Mouse (Mus musculus) left cerebral cortex, adult 2 months (tissue): Measurements from ENCODE around the gene Tfip11. TPM values are rescaled to one million over a fixed set of nuclear protein-coding genes. Genes with fewer than 3 reads are reported as not detected.
"Not testable (repeated sequence)": the region's sequence is repeated elsewhere in the genome, so short reads cannot be mapped to it uniquely, and the experiment has no call there.

Source experiments
- DNase-seq, 2 experiments: peaks; one replicate each; pipeline ENCODE4 v3.0.0; 2021 to 2022; ENCODE audit warnings: low spot score in 2 of 2, mixed read lengths in 1 of 2; ENCODE audit errors: extremely low spot score in 1 of 2
- H3K27ac ChIP-seq: fragments of 200-600 bp; 2 replicates; pipeline ENCODE4 v1.8.1; 2022
- H3K4me3 ChIP-seq: fragments of 200-600 bp; 2 replicates; pipeline ENCODE4 v1.8.1; 2022
- CTCF ChIP-seq: fragments of 200-600 bp; IDR thresholded peaks from 2 replicates; pipeline ENCODE4 v1.8.1; 2022; ENCODE audit warnings: antibody characterized with exemption, mild to moderate bottlenecking, moderate library complexity
- intact Hi-C: fragments of 180-260 bp; cut with DNase I; formaldehyde crosslinking; loops from one replicate; pipeline ENCODE4 v1.15.1; 2025
- total RNA-seq, 2 experiments: library from RNA; stranded (reverse); gene quantifications; 2 replicates each; pipeline ENCODE4 v1.2.3; 2021

Gene Tfip11
- total RNA-seq, 2 experiments from 2014 or later = 43.0 to 45.0 TPM

GRCm38 (mm10) chr5:112302310-112302709 lies 23.8 kb upstream of the Tfip11 start:
- DNase-seq = no peak
- intact Hi-C loops = no loop called here
- H3K27ac ChIP-seq = no peak overlapping the region
- no peak overlapping the region for H3K4me3 ChIP-seq
- no peak for TF ChIP-seq CTCF

GRCm38 (mm10) chr5:112305842-112306241 lies 20.3 kb upstream of the Tfip11 start:
- no peak for DNase-seq
- intact Hi-C loops = no loop called here
- no peak for TF ChIP-seq CTCF
- Histone ChIP-seq H3K27ac (0 out of 2 replicates have a peak overlapping the region, but pooled peaks have one; percentile 19), H3K4me3 (no peak overlapping the region)

- no peak for TF ChIP-seq CTCF
- H3K4me3 ChIP-seq = no peak overlapping the region
- no peak for DNase-seq
- intact Hi-C loops = no loop called here
- H3K27ac ChIP-seq = peak overlapping the region; percentile 69
Measured at GRCm38 (mm10) chr5:112313222-112313885, 12.8 kb upstream of the Tfip11 start.

GRCm38 (mm10) chr5:112316468-112316867 lies 9.7 kb upstream of the Tfip11 start:
- no peak for TF ChIP-seq CTCF
- no peak overlapping the region for H3K27ac ChIP-seq
- intact Hi-C loops = no loop called here
- DNase-seq = no peak
- H3K4me3 ChIP-seq = no peak overlapping the region

DNA sequence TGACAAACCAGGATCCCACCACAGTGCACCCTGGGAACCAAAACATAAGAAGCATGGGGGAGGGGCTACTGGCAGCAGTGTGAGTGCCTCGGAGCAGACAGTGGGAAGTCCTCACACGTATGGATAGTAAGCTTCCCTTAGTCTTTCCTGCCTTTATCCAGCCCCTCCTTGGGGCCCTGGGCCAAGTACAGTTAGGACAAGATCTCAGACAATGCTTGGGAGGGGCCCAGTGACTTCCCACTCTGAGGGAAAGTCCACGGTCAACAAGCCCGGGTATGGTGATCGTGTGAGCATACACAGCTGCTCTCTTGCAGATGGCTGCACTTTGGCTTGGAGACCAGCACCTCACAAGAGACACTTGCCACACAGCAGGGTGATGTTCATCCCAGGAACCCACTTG lies 8.8 kb upstream of the Tfip11 start:
- DNase-seq = no peak
- no peak overlapping the region for H3K27ac ChIP-seq
- no peak for TF ChIP-seq CTCF
- H3K4me3 ChIP-seq = no peak overlapping the region
- intact Hi-C loops = no loop called here

DNA sequence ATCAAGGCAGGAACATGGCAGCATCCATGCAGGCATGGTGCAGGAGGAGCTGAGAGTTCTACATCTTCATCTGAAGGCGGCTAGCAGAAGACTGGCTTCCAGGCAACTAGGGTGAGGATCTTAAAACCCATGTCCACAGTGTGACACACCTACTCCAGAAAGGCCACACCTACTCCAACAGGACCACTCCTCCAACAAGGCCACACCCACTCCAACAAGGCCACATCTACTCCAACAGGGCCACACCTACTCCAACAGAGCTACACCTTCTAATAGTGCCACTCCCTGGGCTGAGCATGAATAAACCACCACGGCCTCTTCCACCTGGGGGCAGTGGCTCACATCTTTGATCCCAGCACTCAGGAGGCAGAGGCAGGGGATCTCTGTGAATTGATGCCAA lies 6.8 kb upstream of the Tfip11 start:
- DNase-seq, intact Hi-C loops, H3K4me3 ChIP-seq: not testable (repeated sequence)
- H3K27ac ChIP-seq = peak overlapping the region; percentile 81; the same call in 1 of the 2 replicates

DNA sequence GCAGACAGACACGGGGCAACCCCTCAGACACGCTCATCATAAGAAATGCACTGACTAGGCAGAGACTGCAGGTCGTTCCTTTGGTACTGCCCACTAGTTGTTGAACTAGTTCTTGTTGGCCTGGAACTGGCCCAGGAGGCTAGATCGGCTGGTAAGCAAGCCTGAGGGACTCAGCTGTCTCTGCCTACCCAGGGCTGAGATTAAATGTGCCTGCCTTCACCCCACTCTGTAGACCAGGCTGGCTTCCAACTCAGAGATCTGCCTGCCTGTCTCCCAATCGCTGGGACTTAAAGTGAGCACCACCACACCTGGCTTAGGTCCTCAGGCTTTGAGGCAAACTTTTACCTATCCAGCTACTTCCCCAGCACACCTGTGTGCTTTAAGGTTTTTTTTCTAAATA lies 5.8 kb upstream of the Tfip11 start:
- H3K4me3 ChIP-seq = no peak overlapping the region
- peak in 1 of 2 experiments; percentile 25 for DNase-seq
- no peak for TF ChIP-seq CTCF
- H3K27ac ChIP-seq = peak overlapping the region; percentile 81
- intact Hi-C loops = loop anchor here (2.0 kb wide), 1 partner anchor 92 kb away; no protein-coding TSS in a partner anchor

GRCm38 (mm10) chr5:112320936-112321335 lies 5.2 kb upstream of the Tfip11 start:
- intact Hi-C loops = loop anchor here (2.0 kb wide), 1 partner anchor 92 kb away; no protein-coding TSS in a partner anchor
- TF ChIP-seq CTCF = no peak
- peak; percentile 56 to 68 for DNase-seq
- H3K27ac ChIP-seq = peak overlapping the region; percentile 81
- no peak overlapping the region for H3K4me3 ChIP-seq

DNA sequence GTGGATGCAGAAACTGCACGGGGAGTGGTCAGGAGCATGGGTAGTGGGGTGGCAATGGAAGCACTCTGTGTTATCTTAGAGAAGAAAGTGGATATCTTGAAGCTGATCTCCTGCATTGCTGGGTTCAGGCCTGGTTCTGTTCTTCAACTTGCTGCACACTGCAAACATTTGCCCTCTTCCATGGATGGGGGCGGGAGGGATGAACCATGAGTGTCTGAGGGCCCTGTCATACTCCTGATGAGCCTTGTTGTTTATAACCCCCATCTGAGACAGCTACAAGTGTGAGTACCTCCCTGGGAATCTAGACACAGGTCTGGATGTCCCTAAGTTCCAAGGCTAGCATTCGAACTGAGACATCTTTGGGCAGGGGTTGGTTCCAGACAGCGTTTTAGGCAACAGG lies 4.8 kb upstream of the Tfip11 start:
- no peak for DNase-seq

GRCm38 (mm10) chr5:112323246-112323645 lies 2.9 kb upstream of the Tfip11 start:
- intact Hi-C loops = no loop called here
- Histone ChIP-seq H3K4me3 (no peak overlapping the region), H3K27ac (no peak overlapping the region)
- TF ChIP-seq CTCF = no peak
- no peak for DNase-seq

More for the DNA sequence above, 4.8 kb upstream of the Tfip11 start:
- H3K4me3 ChIP-seq = no peak overlapping the region
- no peak for TF ChIP-seq CTCF
- H3K27ac ChIP-seq = peak overlapping the region; percentile 74
- intact Hi-C loops = loop anchor here (2.0 kb wide), 1 partner anchor 93 kb away; no protein-coding TSS in a partner anchor

DNA sequence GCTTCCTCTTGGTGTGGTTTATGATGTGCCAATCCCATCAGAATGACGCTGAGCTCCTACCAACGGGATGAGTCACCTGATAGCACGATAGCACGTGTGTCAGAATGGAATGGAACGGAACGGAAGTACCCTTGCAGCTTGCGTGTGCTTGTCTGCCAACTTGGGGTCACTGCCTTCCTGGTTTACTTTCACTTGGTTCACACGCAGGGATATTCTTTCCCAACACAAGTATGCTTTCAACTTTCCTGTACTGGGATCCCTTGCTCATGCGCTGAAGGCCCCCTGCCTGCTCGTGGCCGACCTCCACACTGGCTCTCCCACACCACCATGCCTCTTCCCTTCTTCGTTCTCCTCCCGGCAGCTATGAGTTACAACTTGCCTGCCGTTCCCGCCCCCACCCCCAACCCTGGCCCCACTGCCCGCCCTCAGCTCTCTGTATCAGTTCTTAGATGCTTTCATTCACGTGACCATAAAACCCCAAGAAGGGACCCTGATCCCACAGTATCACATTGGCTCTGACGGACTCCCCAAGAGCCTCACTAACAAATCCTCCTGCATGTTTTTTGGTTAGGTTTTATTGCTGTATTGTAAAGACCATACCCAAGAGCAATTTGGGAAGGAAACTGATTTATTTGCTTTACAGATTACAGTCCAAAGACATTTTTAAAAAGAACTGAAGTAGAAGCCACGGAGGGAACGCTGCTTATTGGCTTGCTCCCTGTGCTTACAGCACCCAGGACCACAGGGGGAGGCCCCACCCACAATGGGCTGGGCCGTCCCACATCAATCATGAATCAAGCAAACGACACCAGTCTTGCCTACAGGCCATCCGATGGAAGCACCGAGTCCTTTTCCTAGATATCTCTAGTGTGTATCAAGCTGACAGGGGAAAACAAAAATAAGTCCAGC lies 1.3 kb upstream of the Tfip11 start:
- no peak for TF ChIP-seq CTCF
- DNase-seq = no peak
- no peak overlapping the region for H3K4me3 ChIP-seq
- intact Hi-C loops = no loop called here
- H3K27ac ChIP-seq = no peak overlapping the region

DNA sequence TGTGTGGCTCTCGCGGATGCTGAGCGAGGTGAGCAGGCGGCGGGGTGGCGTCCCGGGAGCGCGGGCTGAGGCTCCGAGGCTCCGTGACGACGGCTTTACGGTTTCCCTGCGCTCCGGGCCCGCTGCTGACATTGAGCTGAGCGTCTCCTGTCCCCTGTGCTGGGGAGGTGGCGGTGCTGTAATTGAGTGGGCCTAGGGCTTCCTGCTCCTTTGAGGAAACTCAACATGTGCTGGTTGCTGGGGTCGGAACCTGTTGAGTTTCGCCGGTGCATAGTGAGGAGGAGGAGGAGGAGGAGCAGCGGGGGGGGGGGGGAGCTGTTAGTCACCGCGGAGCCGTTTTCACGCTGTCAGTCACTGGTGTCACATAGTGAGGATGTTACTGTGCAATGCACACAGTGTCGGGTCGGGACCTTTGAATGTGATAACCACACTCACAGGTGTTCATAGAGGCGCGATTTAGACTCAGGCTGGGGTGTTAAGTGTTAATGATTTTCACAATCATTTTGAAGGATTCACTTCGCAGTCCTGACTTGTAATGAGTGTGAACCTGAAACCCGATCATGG lies 370 bp downstream of the Tfip11 start:
- intact Hi-C loops = loop anchor here (1.0 to 2.0 kb wide), 3 partner anchors 17 to 86 kb away; partner anchors contain the start of genes Hps4, Srrd and Tpst2
- Histone ChIP-seq H3K4me3 (peak overlapping the region; percentile 100), H3K27ac (peak overlapping the region; percentile 95)
- no peak for DNase-seq
- no peak for TF ChIP-seq CTCF
